Mouse (Mus musculus): ENCODE results near the gene Kcnk3. TPM values are rescaled to one million over a fixed set of nuclear protein-coding genes. Genes with fewer than 3 reads are reported as not detected.

Kcnk3 gene
- polyA plus RNA-seq, 1 experiment, result 0.11 TPM

GRCm38 (mm10) chr5:30650756-30651155 is 62.8 kb downstream of the Kcnk3 start:
- no peaks in the 10 kb centered on the region for H3K36me3 ChIP-seq (ENCODE audit: control insufficient read depth, insufficient read depth)
- peaks cover 17% of the 10 kb centered on the region for H3K79me2 ChIP-seq (ENCODE audit: control insufficient read depth, insufficient read depth)
- peak; percentile 17 for TF ChIP-seq USF1 (IDR thresholded peaks at IDR 0.05; ENCODE audit: low read depth)
- TF ChIP-seq SRF (IDR thresholded peaks at IDR 0.05; ENCODE audit: control insufficient read depth, insufficient read length, low read depth), result no peak
- peak overlapping the region; percentile 33 for H3K4me2 ChIP-seq (ENCODE audit: low read depth)
- H3K27me3 ChIP-seq (ENCODE audit: control insufficient read depth, insufficient read depth, insufficient read length), result no peaks in the 10 kb centered on the region
- H3K4me3 ChIP-seq, result no peak overlapping the region
- no peak overlapping the region for H3ac ChIP-seq (ENCODE audit: control insufficient read depth, insufficient read length)

DNA sequence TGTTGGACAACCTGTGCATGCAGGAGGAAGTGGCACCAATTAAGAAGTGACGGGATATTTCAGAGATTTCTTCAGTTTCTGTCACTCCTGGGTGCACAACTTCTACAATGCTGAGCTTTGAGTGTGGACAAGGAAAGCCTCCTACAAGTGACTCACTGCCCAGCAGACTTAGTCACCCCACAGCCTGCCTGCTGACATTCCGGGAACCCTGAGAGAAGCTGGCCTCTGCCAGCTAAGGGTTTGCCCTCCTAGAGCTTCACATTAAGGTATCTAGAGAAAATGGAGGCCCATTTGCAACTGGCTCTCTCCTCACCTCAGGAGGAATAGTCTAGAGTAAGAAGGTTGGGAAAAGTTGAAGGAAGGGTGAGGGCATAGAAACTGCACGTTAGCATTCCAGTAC is 63.6 kb downstream of the Kcnk3 start:
- Histone ChIP-seq H3K4me3 (no peak overlapping the region), H3K27me3 (ENCODE audit: control insufficient read depth, insufficient read depth, insufficient read length) (no peaks in the 10 kb centered on the region), H3K4me2 (ENCODE audit: low read depth) (peak overlapping the region; percentile 33), H3K36me3 (ENCODE audit: control insufficient read depth, insufficient read depth) (no peaks in the 10 kb centered on the region), H3K79me2 (ENCODE audit: control insufficient read depth, insufficient read depth) (peaks cover 17% of the 10 kb centered on the region), H3ac (ENCODE audit: control insufficient read depth, insufficient read length) (no peak overlapping the region)
- no peak for TF ChIP-seq POLR2AphosphoS2 (IDR thresholded peaks at IDR 0.05; ENCODE audit: insufficient read length, low read depth)
- TF ChIP-seq E2F4 (IDR thresholded peaks at IDR 0.05; ENCODE audit: insufficient read depth), result no peak
- no peak for TF ChIP-seq POLR2A (IDR thresholded peaks at IDR 0.05; ENCODE audit: insufficient read length, low read depth)
- no peak for TF ChIP-seq TCF12 (IDR thresholded peaks at IDR 0.05; ENCODE audit: insufficient read depth, poor library complexity, severe bottlenecking)
- no peak for TF ChIP-seq MAX (IDR thresholded peaks at IDR 0.05; ENCODE audit: low read depth)
- no peak for TF ChIP-seq USF1 (IDR thresholded peaks at IDR 0.05; ENCODE audit: low read depth)

- Histone ChIP-seq H3K4me3 (no peak overlapping the region), H3ac (ENCODE audit: control insufficient read depth, insufficient read length) (no peak overlapping the region), H3K4me2 (ENCODE audit: low read depth) (no peak overlapping the region), H3K36me3 (ENCODE audit: control insufficient read depth, insufficient read depth) (no peaks in the 10 kb centered on the region), H3K79me2 (ENCODE audit: control insufficient read depth, insufficient read depth) (peaks cover 15% of the 10 kb centered on the region), H3K27me3 (ENCODE audit: control insufficient read depth, insufficient read depth, insufficient read length) (no peaks in the 10 kb centered on the region)
- TF ChIP-seq REST (IDR thresholded peaks at IDR 0.05; ENCODE audit: insufficient read depth, insufficient read length) (no peak), SRF (IDR thresholded peaks at IDR 0.05; ENCODE audit: control insufficient read depth, insufficient read length, low read depth) (no peak), MYOD1 (IDR thresholded peaks at IDR 0.05; ENCODE audit: control insufficient read depth in 1 of 3, insufficient read length in 2 of 3, low read depth in 2 of 3) (no peak), CEBPB (IDR thresholded peaks at IDR 0.05; ENCODE audit: insufficient read depth, poor library complexity, severe bottlenecking) (no peak), TCF12 (IDR thresholded peaks at IDR 0.05; ENCODE audit: insufficient read depth, poor library complexity, severe bottlenecking) (no peak), E2F4 (IDR thresholded peaks at IDR 0.05; ENCODE audit: insufficient read depth) (no peak), USF1 (IDR thresholded peaks at IDR 0.05; ENCODE audit: low read depth) (no peak), POLR2A (IDR thresholded peaks at IDR 0.05; ENCODE audit: insufficient read length, low read depth) (no peak), POLR2AphosphoS2 (IDR thresholded peaks at IDR 0.05; ENCODE audit: insufficient read length, low read depth) (no peak), TCF3 (IDR thresholded peaks at IDR 0.05; ENCODE audit: insufficient read length, low read depth) (no peak), MYOG (IDR thresholded peaks at IDR 0.05; ENCODE audit: control insufficient read depth in 1 of 3, insufficient read depth in 1 of 3, insufficient read length in 2 of 3, low read depth in 2 of 3) (no peak), MAX (IDR thresholded peaks at IDR 0.05; ENCODE audit: low read depth) (no peak)
Observed at GRCm38 (mm10) chr5:30653246-30653645, 65.3 kb downstream of the Kcnk3 start.

GRCm38 (mm10) chr5:30655042-30655441 is 67.1 kb downstream of the Kcnk3 start:
- H3ac ChIP-seq (ENCODE audit: control insufficient read depth, insufficient read length), result no peak overlapping the region
- no peaks in the 10 kb centered on the region for H3K27me3 ChIP-seq (ENCODE audit: control insufficient read depth, insufficient read depth, insufficient read length)
- no peaks in the 10 kb centered on the region for H3K79me2 ChIP-seq (ENCODE audit: control insufficient read depth, insufficient read depth)
- TF ChIP-seq MYOG (IDR thresholded peaks at IDR 0.05; ENCODE audit: control insufficient read depth in 1 of 3, insufficient read depth in 1 of 3, insufficient read length in 2 of 3, low read depth in 2 of 3), result no peak
- TF ChIP-seq USF1 (IDR thresholded peaks at IDR 0.05; ENCODE audit: low read depth), result no peak
- TF ChIP-seq CEBPB (IDR thresholded peaks at IDR 0.05; ENCODE audit: insufficient read depth, poor library complexity, severe bottlenecking), result no peak
- no peak for TF ChIP-seq SRF (IDR thresholded peaks at IDR 0.05; ENCODE audit: control insufficient read depth, insufficient read length, low read depth)
- TF ChIP-seq TCF12 (IDR thresholded peaks at IDR 0.05; ENCODE audit: insufficient read depth, poor library complexity, severe bottlenecking), result no peak
- no peak for TF ChIP-seq E2F4 (IDR thresholded peaks at IDR 0.05; ENCODE audit: insufficient read depth)
- TF ChIP-seq MAX (IDR thresholded peaks at IDR 0.05; ENCODE audit: low read depth), result no peak
- no peak for TF ChIP-seq POLR2AphosphoS2 (IDR thresholded peaks at IDR 0.05; ENCODE audit: insufficient read length, low read depth)
- TF ChIP-seq MYOD1 (IDR thresholded peaks at IDR 0.05; ENCODE audit: control insufficient read depth in 1 of 3, insufficient read length in 2 of 3, low read depth in 2 of 3), result no peak
- no peak for TF ChIP-seq POLR2A (IDR thresholded peaks at IDR 0.05; ENCODE audit: insufficient read length, low read depth)
- TF ChIP-seq TCF3 (IDR thresholded peaks at IDR 0.05; ENCODE audit: insufficient read length, low read depth), result no peak
- TF ChIP-seq REST (IDR thresholded peaks at IDR 0.05; ENCODE audit: insufficient read depth, insufficient read length), result no peak
- no peak overlapping the region for H3K4me2 ChIP-seq (ENCODE audit: low read depth)
- no peak overlapping the region for H3K4me3 ChIP-seq
- no peaks in the 10 kb centered on the region for H3K36me3 ChIP-seq (ENCODE audit: control insufficient read depth, insufficient read depth)

GRCm38 (mm10) chr5:30655526-30656195 is 67.7 kb downstream of the Kcnk3 start:
- no peak for TF ChIP-seq USF1 (IDR thresholded peaks at IDR 0.05; ENCODE audit: low read depth)
- no peak for TF ChIP-seq TCF12 (IDR thresholded peaks at IDR 0.05; ENCODE audit: insufficient read depth, poor library complexity, severe bottlenecking)
- TF ChIP-seq MAX (IDR thresholded peaks at IDR 0.05; ENCODE audit: low read depth), result no peak
- TF ChIP-seq REST (IDR thresholded peaks at IDR 0.05; ENCODE audit: insufficient read depth, insufficient read length), result no peak
- no peak for TF ChIP-seq TCF3 (IDR thresholded peaks at IDR 0.05; ENCODE audit: insufficient read length, low read depth)
- no peak for TF ChIP-seq POLR2AphosphoS2 (IDR thresholded peaks at IDR 0.05; ENCODE audit: insufficient read length, low read depth)
- no peak for TF ChIP-seq MYOD1 (IDR thresholded peaks at IDR 0.05; ENCODE audit: control insufficient read depth in 1 of 3, insufficient read length in 2 of 3, low read depth in 2 of 3)
- TF ChIP-seq E2F4 (IDR thresholded peaks at IDR 0.05; ENCODE audit: insufficient read depth), result no peak
- no peak for TF ChIP-seq POLR2A (IDR thresholded peaks at IDR 0.05; ENCODE audit: insufficient read length, low read depth)
- TF ChIP-seq MYOG (IDR thresholded peaks at IDR 0.05; ENCODE audit: control insufficient read depth in 1 of 3, insufficient read depth in 1 of 3, insufficient read length in 2 of 3, low read depth in 2 of 3), result no peak
- no peak for TF ChIP-seq SRF (IDR thresholded peaks at IDR 0.05; ENCODE audit: control insufficient read depth, insufficient read length, low read depth)
- TF ChIP-seq CEBPB (IDR thresholded peaks at IDR 0.05; ENCODE audit: insufficient read depth, poor library complexity, severe bottlenecking), result no peak
- no peaks in the 10 kb centered on the region for H3K27me3 ChIP-seq (ENCODE audit: control insufficient read depth, insufficient read depth, insufficient read length)
- H3K36me3 ChIP-seq (ENCODE audit: control insufficient read depth, insufficient read depth), result no peaks in the 10 kb centered on the region
- no peak overlapping the region for H3ac ChIP-seq (ENCODE audit: control insufficient read depth, insufficient read length)
- H3K79me2 ChIP-seq (ENCODE audit: control insufficient read depth, insufficient read depth), result no peaks in the 10 kb centered on the region
- no peak overlapping the region for H3K4me3 ChIP-seq
- no peak overlapping the region for H3K4me2 ChIP-seq (ENCODE audit: low read depth)
